Mouse (Mus musculus) liver, embryonic 16.5 days (tissue): ENCODE data around the gene Nfat5. TPM values are rescaled to one million over a fixed set of nuclear protein-coding genes. Genes with fewer than 3 reads are reported as not detected.

ENCODE experiments used
- ATAC-seq: fragments of 200-750 bp; cut with Nextera tagmentation; 2 replicates; pipeline ENCODE4 v1.8.0; 2017; ENCODE audit warnings: low read depth, mild to moderate bottlenecking, moderate number of reproducible peaks, moderate library complexity
- H3K27ac ChIP-seq: fragments of 300-500 bp; sonication (generic); 2 replicates; pipeline ENCODE4 v1.5.1; 2014; ENCODE audit warnings: mild to moderate bottlenecking, low read length
- H3K27me3 ChIP-seq: fragments of 300-500 bp; sonication (generic); 2 replicates; pipeline ENCODE4 v1.6.1; 2014; ENCODE audit warnings: low read depth, low read length, mixed read lengths; ENCODE audit not compliant: control insufficient read depth, insufficient read depth
- H3K36me3 ChIP-seq: fragments of 300-500 bp; sonication (generic); 2 replicates; pipeline ENCODE4 v1.6.1; 2014; ENCODE audit warnings: mild to moderate bottlenecking; ENCODE audit not compliant: control insufficient read depth, insufficient read depth
- H3K4me1 ChIP-seq: fragments of 300-500 bp; sonication (generic); 2 replicates; pipeline ENCODE4 v1.6.1; 2014; ENCODE audit warnings: low read depth, low read length, mixed read lengths; ENCODE audit not compliant: control insufficient read depth
- H3K4me2 ChIP-seq: fragments of 300-500 bp; sonication (generic); 2 replicates; pipeline ENCODE4 v1.6.1; 2014; ENCODE audit warnings: low read depth, low read length, mixed read lengths
- H3K4me3 ChIP-seq: fragments of 300-500 bp; sonication (generic); 2 replicates; pipeline ENCODE4 v1.5.1; 2014; ENCODE audit warnings: low read depth, mild to moderate bottlenecking, low read length
- H3K9ac ChIP-seq: fragments of 300-500 bp; sonication (generic); 2 replicates; pipeline ENCODE4 v1.6.1; 2014; ENCODE audit warnings: low read depth, low read length
- H3K9me3 ChIP-seq: fragments of 300-500 bp; sonication (generic); replicated peaks from 2 replicates; pipeline ENCODE4 v1.6.1; 2016; ENCODE audit warnings: low read length; ENCODE audit not compliant: control insufficient read depth
- whole genome bisulfite sequencing: fragments of 180-500 bp; shearing (Covaris S2); extraction: QIAGEN DNeasy Blood & Tissue Kit; methylation state at CpG from one replicate; pipeline ENCODE4 v1.1.7; 2014; ENCODE audit not compliant: insufficient replicate concordance; 5-methylcytosine and 5-hydroxymethylcytosine counted together
- polyA plus RNA-seq: library from polyadenylated mRNA; unstranded; fragments of >200 nt; fragmentation: Nextera tagmentation; extraction: Ambion mirVana; gene quantifications from 2 replicates; pipeline ENCODE4 v1.2.1, GENCODE M21; 2015

Nfat5 gene
- polyA plus RNA-seq, 1 experiment from 2014 or later: 1.5 TPM

GRCm38 (mm10) chr8:107424597-107425229 lies 131.4 kb downstream of the Nfat5 start, which contains the start of gene Nob1:
Gene Nob1 (minus strand): TSS chr8:107425051.
- peak within 1 kb of the TSS; percentile 84 for H3K27ac ChIP-seq
- H3K9me3 ChIP-seq: no peaks in the 10 kb centered on the region
- no peaks in the 10 kb centered on the region for H3K27me3 ChIP-seq
- under 1% methylated on average over 50 of the region's 50 CpGs for WGBS
- peak within 1 kb of the TSS; percentile 81 for H3K9ac ChIP-seq
- peaks cover 10% of the 10 kb centered on the region; the same call in 1 of the 2 replicates for H3K36me3 ChIP-seq
- H3K4me1 ChIP-seq: peaks cover 20% of the 10 kb centered on the region
- ATAC-seq: peak; percentile 95
- H3K4me3 ChIP-seq: peak within 1 kb of the TSS; percentile 86
- peak within 1 kb of the TSS; percentile 87 for H3K4me2 ChIP-seq

- H3K9ac ChIP-seq: no peak overlapping the region; the same call in 1 of the 2 replicates
- no peaks in the 10 kb centered on the region for H3K27me3 ChIP-seq
- H3K27ac ChIP-seq: no peak overlapping the region
- H3K4me3 ChIP-seq: peak overlapping the region; percentile 86
- ATAC-seq: no peak
- peaks cover 20% of the 10 kb centered on the region for H3K4me1 ChIP-seq
- peaks cover 10% of the 10 kb centered on the region; the same call in 1 of the 2 replicates for H3K36me3 ChIP-seq
- H3K4me2 ChIP-seq: no peak overlapping the region
- WGBS: 30% methylated on average over 8 of the region's 8 CpGs
- no peaks in the 10 kb centered on the region for H3K9me3 ChIP-seq
These were observed 131.9 kb downstream of the Nfat5 start for GRCm38 (mm10) chr8:107425230-107425597.

Other genes starting within 250 kb of the Nfat5 start
- 13.5 and 14.7 TPM in 2 replicates for gene Pdf, start 244.9 kb upstream of the Nfat5 start, polyA plus RNA-seq
- 14.1 and 14.6 TPM in 2 replicates for gene Cog8, start 236.8 kb upstream of the Nfat5 start, polyA plus RNA-seq
- gene Nip7, start 236.6 kb upstream of the Nfat5 start, polyA plus RNA-seq: 25.9 and 34.2 TPM in 2 replicates
- 3.9 and 4.2 TPM in 2 replicates for gene Tmed6, start 227.8 kb upstream of the Nfat5 start, polyA plus RNA-seq
- 5.5 and 6.0 TPM in 2 replicates for gene Terf2, start 196.9 kb upstream of the Nfat5 start, polyA plus RNA-seq
- 23.0 and 25.2 TPM in 2 replicates for gene Cyb5b, start 142.8 kb upstream of the Nfat5 start, polyA plus RNA-seq
- 12.7 and 13.8 TPM in 2 replicates for gene Nqo1, start 109.7 kb downstream of the Nfat5 start, polyA plus RNA-seq
- gene Nob1, start 131.6 kb downstream of the Nfat5 start, polyA plus RNA-seq: 23.4 and 25.4 TPM in 2 replicates
- 32.5 and 32.7 TPM in 2 replicates for gene Wwp2, start 142.9 kb downstream of the Nfat5 start, polyA plus RNA-seq